Mouse (Mus musculus): Measurements from ENCODE around the gene Cib2.
"Not testable (repeated sequence)": the region's sequence is repeated elsewhere in the genome, so short reads cannot be mapped to it uniquely, and the experiment has no call there.

Cib2 gene

DNA sequence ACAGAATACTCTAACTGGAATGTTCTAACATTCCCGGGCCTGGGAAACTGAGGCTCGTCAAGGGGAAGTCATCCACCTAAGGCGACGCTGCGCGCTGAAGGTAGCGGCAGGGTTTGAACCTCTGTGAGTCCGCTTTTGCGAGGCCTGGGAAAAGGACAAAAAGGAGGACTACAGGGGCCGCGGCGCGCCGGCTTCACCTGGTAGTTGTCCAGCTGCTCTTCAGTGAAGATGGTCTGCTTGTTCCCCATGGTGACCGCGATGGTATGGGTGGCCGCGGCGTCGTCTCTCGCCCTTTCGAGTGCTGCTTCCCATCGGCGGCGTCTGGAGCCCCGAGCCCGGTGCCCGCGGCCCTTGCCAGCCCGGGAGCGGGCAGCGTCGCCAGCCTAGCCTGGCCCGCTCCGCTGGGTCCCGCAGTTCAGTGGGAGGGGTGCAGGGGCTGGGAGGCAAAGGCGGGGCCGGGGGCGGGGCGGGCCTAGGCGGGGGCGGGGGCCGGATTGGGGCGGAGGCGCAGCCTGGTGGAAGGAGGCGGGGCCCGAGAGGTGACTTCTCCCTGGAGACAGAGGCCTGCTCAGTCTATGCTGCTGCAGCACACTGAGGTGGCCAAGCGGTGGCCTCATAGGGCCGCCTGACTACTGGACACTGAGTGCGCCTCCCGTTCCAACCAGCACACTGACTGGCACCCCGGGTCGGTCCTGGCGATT is at the start of gene Cib2:
TSS of gene Cib2 (minus strand) at position 448 of the 701 bp plus-strand sequence.
- ATAC-seq (ENCODE audit: low TSS enrichment): peak; percentile 88

DNA sequence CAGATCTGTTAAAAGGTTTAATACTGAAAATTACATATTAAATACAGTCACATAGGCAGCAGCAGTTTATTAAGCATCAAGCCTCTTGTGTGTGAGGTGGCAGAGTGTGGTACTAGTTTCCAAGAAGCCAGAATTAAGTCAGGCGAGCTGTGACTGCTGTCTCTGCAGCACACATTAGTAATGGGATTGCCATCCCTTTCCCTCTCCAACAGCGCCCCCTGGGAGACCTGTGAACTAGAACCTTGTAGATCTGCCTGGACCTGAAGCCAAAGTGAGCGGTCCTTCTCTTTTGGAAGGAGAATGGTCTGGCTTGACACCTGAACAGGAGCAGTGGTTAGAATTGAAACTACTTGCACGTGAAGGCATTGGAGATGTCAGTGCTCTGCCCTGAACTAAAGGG is 44.9 kb upstream of the Cib2 start:
- ATAC-seq (ENCODE audit: low TSS enrichment): 0 out of 2 replicates have a peak, but pooled peaks have one; percentile 28

DNA sequence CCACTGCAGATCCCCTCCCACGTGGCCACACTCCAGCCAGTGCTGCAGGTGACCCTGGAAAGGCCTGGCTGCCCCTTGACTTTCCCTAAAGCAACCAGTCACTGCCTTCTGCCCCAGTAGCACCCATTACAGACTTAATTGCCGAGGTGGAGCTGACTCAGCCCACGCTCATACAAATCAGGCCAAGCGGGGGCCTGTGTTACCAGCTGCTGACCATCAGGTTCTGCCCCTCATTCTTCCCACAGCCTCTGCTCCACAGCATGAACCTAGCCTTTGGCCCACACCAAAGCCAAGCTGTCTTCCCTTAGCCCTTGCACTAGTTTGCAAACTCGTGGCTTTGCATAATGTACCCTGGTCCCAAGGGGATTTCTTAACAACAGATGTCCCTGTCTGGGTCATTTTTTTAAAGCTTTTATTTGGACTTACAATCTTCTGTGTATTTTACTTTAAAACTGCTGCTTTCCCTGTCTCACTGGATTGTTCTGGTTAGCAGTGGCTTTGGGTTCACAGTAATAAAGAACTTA is 44.2 kb upstream of the Cib2 start:
- ATAC-seq (ENCODE audit: low TSS enrichment): no peak

DNA sequence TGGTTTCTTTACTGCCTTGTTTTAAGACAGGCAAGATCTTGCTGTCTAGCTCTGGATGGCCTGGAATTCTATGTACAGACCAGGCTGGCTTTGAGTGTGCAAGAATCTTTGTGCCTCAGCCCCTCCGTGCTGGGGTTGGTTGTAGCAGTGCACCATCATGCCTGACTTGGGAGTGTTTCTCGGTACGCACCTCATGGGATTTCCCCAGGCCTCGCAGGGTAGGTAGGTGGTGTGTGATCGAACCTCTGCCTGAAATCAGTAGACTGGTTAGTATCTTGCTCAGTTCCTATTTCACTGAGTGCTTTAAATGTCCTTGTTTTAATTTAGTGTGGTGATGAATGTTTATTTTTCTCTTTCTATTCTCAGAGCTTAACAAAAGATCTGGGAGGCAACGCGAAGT is 42.9 kb upstream of the Cib2 start:
- no peak for ATAC-seq (ENCODE audit: low TSS enrichment)

DNA sequence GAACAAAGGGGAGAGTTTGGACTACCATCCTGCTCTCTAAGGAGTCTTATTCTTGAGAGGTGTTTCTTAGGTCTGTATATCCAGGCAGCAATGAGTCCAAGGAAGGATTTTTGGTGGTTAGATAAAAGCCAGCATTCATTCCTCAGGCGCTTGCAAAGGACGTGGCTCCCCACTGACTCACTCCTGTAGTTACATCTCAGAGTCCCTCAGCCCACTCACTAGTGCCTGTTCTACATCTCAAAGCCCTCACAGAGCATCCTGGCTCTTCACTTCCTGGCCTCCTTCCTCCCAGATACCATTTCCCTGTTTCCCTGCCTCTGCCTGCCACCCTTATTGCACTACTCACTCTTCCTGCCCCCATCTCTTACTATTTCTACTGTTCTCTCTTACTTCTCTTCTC is 42.4 kb upstream of the Cib2 start:
- peak; percentile 93 for ATAC-seq (ENCODE audit: low TSS enrichment)

DNA sequence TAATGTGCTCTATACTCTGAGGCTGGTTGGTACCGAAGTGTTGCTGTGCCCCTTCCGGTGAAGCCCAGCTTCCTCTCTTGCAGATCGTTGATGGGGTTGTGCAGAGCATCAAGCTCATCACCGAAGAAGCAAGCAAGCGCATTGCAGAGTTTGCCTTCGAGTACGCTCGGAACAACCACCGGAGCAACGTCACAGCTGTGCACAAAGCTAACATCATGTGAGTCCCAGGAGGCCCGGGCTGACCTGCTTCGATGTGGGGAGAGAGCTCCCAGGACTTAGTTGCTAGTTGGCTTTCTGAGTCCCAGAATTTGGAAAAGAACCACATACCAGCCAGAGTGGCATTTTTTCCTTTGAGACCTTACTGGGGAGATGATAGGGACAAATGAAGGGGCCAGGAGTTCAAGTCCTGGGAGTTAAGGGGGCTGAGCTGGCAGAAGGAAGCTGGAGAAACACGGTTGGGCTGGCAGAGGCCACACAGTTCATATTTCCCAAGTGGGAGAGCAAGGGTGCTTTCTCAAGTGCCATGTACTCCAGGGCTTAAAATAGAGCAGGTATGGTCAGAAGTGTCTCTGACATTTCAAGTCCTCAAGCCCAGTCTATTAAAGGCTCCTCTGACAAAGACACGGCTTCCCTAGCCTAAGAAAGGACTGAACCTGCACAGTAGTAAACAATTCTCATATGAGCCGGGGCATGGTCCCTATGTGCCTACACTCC is 36.9 kb upstream of the Cib2 start:
- no peak for ATAC-seq (ENCODE audit: low TSS enrichment)

DNA sequence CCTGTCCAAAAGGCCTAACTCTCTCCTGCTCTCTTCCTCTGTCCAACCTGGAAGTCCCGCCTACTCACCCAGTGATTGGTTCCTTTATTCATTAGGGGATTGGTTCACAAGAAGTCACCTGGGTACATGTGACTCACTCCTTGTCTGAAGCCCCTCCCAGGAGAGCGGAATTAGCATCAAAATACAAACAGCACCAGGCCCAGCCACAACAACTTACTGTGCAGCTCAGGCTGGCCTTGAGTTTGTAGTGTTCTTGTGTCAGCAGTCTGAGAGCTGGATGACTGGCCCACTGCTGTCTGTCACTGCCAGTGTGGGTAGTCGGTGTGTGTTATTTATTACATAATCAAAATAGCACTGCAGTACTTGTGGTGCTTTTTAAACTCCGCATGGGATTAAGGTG is 33.6 kb upstream of the Cib2 start:
- ATAC-seq (ENCODE audit: low TSS enrichment): not testable (repeated sequence)

DNA sequence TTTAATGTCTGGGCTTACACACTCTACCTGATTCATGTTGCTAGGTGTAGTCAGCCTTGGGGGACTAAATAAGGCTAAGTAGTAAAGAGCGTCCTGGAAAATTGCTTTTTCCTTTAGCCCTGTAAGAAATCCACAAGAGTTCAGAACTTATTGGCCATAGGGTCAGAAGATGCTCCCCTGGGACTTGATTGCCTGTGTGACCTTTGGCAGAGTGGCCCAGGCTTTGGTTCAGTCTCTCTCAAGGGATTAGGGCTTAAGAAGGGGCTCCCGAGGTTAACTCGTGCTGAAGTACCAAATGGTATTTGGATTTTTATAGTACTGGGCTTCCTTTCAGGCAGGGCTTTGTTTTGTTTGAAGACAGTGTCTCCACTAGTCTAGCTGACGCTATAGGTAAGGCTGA is 27.8 kb upstream of the Cib2 start:
- no peak for ATAC-seq (ENCODE audit: low TSS enrichment)

DNA sequence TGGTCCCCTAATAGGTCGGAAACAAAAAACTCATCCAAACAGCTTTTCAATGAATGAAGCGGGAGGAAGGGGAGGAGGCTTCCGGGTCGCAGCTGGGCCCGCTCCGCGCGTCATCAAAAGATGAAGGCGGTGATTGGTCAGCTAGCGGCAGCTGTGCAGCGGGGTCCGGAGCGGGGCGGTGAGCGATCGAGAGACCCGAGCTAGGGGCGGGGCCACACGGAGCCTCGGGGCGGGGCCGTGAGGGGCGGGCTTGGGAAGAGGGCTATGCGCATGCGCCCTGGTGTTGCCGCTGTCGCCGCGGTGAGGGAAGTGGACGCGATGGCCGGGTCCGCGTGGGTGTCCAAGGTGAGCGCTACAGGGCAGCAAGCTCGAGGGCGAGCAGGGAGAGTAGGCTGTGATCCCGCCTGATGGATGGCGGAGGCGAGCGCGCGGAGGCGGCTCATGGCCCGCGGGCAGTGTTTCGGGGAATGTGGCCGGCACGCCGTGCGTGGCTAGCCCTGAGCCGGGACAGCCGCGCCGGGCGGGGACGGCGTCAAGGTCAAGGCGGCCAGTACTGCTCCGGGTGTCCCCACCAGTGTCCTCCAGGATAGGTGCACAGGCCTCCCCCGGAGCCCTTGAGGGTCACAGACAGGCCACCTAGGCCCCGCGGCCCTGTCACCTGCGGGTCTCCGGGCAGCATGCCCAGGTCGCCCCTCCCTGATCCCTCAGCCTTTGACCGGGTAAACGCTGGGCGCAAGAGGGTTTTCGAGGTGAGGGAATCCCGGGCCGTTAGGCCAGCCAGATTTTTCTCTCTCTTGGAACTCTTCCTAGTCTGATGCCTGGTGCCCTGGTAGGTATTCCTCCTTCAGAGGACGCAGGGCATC is 26.4 kb upstream of the Cib2 start, which contains the start of gene Idh3a:
TSS of gene Idh3a (plus strand) at position 136 of the 863 bp plus-strand sequence.
- ATAC-seq (ENCODE audit: low TSS enrichment): peak; percentile 98

DNA sequence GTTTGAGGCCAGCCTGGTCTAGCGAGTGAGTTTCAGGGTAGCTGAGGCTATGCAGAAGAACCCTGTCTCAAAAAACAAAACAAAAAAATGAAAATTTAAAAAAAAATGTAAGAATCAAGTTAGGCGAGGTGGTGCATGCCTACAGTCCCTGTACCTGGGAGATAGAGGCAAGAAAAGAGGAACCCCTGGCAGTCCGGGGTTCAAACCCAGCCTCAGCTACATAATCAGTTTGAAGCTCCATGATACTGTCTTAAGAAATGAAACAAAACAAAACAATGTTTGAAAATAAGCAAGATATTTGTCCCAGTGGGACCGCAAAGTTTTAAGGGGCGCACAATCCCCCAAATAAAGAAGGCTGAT is 25.8 kb upstream of the Cib2 start:
- ATAC-seq (ENCODE audit: low TSS enrichment): no peak

DNA sequence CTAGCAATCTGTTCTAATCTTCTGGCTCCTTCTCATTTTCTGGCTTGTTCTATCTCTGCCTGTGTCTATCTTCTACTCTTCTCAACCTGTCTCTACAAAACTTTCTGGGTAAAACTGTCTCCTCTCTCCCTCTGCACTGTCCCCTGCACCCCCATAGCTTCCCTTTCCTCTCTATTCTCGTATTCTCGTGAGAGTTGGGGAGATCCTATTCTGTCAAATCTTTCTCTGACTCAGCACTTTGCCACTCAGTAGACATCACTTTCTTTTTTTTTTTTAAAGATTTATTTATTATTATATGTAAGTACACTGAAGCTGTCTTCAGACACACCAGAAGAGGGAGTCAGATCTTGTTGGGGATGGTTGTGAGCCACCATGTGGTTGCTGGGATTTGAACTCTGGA is 24.1 kb upstream of the Cib2 start:
- not testable (repeated sequence) for ATAC-seq (ENCODE audit: low TSS enrichment)

DNA sequence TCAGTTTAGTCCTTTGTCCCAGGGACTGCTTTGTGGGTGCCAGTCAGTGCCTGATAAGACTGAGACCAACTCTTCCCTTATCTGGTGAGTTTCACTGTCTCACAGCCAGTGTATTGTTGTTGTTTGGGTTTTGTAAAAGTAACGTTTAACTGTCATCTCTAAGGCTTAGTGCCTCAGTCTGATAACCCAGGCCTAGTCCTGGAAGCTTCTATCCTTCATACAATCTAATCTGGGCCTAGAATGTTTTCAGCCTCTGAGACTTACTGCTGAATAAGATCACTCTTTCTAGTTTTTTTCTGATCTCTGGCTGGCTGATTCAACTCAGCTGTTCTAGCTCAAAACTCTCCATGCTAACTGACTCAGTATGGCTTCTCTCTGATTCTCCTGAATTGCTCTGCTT is 23.7 kb upstream of the Cib2 start:
- ATAC-seq (ENCODE audit: low TSS enrichment): no peak

DNA sequence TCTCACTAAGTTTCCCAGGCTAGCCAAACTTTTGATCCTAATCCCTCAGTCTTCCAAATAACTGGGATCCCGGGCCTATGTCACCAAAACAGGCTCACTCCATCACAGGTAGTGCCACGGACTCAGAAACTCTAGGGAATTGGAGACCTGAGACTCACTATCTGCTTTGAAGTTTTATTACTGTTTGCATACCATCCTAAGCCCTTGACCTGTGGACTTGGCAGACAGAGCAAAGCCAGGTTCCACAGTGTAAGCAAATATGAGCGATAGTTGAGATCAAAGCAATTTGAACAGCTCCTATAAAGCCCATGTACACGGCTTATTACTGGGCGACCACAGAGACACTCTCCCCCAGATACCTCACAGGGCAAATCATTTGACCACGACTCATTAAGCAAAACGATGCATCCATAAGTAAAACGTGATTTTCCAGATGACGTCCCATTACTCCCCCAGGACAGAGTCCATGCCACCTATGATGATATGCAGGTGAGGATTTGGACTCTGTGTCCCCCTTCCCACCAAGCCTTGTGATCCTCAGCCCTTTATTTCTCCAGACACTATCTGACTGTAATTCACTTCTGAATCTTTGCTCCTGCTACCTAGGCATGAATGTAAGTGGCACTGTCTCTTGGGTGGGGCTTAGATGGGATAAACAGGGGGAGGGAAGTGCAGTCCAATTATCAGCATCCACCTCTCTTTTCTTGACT is 11.3 kb upstream of the Cib2 start:
- no peak for ATAC-seq (ENCODE audit: low TSS enrichment)

DNA sequence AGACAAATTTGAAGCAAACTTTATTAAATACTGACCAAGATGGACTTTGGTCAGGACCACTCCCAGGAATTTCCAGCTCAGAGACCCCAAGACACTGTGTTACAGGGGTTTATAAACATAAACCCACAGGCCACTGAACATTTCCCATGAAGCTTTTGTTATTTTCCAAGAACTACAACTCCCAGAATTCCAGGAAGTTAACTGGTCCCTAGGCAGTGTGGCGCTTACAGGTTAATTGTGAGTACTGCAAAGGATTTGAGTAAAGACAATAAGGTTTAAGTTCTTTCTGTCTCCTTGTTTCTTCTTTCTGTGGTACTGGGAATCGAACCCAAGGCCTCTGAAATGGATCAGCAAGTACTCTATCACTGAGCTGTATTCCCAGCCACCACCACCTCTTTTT is 8.7 kb upstream of the Cib2 start:
- peak; percentile 57; the same call in 1 of the 2 replicates for ATAC-seq (ENCODE audit: low TSS enrichment)

DNA sequence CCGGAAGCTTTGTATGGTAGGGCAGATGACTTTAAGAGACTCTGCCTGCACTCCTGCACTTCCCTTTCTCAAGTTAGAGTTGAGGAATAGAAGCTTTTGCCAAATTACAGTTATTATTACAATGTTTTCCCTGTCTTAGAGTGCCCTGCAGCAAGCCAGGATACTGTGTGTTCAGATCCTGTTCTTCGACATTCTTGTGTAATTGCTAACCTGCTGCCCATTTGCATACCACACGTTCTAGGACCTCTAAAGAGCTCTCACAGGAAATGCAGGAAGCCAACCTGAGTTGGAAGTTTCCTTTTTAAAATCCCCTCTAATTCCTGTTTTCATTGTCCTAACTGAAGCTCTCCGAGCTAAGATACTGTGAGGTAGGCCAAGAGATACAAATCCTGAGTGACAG is 6.9 kb upstream of the Cib2 start:
- no peak for ATAC-seq (ENCODE audit: low TSS enrichment)

DNA sequence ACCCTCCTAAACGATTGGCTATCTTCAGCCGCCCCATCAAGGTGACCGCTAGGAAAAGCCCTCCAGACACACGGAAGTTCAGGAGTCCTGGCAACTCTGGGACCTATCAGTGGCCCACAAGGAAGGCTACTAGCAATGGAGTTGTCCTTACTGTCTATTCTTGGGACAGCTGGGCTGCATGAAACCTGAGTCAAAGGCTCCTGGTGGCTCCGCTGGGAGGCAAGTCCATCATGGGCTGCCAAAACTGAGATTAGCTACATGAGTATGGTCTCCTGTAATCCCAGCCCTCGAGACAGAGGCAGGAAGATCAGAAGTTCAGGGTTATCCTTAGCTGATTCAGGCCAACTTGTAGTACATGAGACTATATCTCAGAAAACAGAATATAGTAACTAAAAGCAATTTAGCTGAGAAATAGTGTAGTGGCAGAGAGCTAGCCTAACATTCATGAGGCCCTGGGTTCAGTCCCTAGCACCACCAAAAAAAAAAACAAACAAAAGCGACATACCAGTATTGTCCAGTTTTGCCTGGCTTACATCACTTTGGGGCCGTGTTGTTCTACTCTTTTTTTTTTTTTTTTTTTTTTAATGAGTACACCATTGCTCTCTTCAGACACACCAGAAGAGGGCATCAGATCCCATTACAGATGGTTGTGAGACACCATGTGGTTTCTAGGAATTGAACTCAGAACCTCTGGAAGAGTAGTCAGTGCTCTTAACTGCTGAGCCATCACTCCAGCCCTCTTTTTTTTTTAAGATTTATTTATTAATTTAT is 998 bp upstream of the Cib2 start:
- ATAC-seq (ENCODE audit: low TSS enrichment): no peak

DNA sequence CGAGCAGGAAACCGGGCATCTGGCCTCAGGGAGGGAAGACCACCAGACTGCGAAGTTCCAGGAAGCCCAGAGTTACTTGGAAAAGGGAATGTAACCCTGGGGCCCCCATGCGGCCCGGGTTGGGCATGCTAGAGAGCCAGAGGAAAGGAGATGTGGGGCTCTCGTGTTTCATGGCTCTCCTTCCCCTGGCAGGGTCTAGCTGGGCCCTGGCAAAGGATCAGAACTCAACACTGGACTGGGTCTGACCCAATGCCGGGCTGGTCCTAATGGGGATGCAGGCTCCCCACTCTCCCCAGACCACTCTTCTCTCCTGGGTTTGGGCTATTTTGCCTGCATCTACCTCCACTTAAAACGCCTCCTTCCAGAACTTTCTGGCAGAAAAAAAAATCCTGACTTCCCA is 1.3 kb downstream of the Cib2 start:
- no peak for ATAC-seq (ENCODE audit: low TSS enrichment)

DNA sequence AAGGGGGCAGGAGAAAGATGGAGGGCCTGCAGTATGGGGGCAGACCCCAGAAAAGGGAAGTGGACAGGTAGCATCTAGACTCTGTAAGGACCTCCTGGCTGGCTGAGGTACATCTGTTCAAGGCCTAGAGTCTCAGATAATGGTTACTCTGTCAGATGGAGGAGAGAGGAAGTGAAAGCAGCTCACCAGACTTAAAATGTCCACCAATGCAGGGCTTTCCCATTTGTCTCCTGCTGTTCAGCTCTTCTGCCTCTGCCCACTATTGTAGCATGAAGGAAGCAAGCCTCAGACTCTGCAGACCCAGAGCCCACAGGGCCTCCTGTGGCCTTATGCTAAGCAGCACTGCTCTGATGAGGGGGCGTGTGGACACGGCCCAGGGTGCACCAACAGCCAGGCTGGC is 5.0 kb downstream of the Cib2 start:
- no peak; the same call in 1 of the 2 replicates for ATAC-seq (ENCODE audit: low TSS enrichment)

DNA sequence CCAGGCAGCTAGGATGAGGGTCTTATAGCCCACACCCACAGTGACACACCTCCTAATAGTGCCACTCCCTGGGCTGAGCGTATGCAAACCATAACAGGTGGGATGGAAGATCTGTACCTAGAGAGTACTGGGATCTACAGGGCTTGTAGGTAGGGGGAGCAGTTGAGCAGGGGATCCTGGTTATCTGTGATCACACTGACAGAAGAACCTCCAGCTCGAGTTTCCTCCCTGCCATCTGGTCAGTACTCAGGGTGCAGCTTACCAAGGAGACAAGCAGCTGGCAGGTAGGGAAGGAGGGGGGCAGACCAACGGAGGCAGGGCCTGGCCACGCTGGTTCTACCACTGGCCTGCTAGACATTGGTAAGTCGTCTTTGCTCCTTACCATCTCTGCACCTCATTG is 7.6 kb downstream of the Cib2 start:
- peak; percentile 76 for ATAC-seq (ENCODE audit: low TSS enrichment)

DNA sequence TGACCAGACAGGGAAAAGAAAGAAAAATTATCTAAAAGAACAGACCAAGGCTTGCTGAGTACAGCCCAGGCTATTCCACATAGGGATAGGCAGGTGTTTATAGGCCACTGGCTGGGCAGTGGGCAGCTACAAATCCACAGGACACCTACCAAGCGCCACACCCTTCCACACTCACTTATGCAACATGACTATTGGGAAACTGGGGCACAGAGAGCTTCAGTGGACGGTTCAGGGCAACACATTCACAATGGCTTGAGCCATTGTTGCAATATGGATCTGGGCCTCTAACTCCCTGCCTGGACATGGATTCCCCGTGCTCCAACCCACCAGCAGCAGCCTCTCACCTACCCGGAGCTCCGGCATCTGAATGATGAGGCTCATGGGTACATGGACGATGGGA is 10.6 kb downstream of the Cib2 start:
- ATAC-seq (ENCODE audit: low TSS enrichment): no peak

DNA sequence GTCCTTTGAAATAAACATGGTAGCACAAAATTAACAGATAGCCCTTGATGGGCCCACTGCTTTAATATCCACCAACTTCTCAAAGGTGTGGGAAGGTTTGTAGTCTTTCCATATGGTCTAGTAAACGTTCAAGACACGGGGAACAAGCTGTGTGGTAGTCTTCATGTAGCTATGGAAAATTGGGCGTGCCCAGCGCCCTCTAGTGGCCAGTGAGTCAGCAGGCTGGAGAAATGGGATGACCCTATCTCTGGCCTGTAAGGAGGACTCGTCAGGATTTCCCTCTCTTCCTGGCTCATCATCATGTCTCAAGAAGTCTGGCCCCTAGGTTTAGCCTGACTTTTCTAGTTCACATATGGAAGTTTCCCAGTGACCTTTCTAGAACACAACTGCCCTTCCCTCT is 12.5 kb downstream of the Cib2 start:
- ATAC-seq (ENCODE audit: low TSS enrichment): peak; percentile 64
